Mouse (Mus musculus): ENCODE data around the gene Dnajc10.

The Dnajc10 gene

GRCm38 (mm10) chr2:80315242-80316161 is at the start of gene Dnajc10:
Gene Dnajc10 (plus strand): TSS chr2:80315466.
- DNase-seq (ENCODE audit: low spot score), result peak; percentile 90

GRCm38 (mm10) chr2:80266894-80267293 is 48.4 kb upstream of the Dnajc10 start:
- DNase-seq (ENCODE audit: low spot score), result peak; percentile 60

- no peak for DNase-seq (ENCODE audit: low spot score)
Observed at GRCm38 (mm10) chr2:80268053-80268452, 47.2 kb upstream of the Dnajc10 start.

GRCm38 (mm10) chr2:80271431-80271830 is 43.8 kb upstream of the Dnajc10 start:
- no peak for DNase-seq (ENCODE audit: low spot score)

- DNase-seq (ENCODE audit: low spot score), result no peak
Observed at GRCm38 (mm10) chr2:80273038-80273437, 42.2 kb upstream of the Dnajc10 start.

- no peak for DNase-seq (ENCODE audit: low spot score)
Observed at GRCm38 (mm10) chr2:80273763-80274162, 41.5 kb upstream of the Dnajc10 start.

GRCm38 (mm10) chr2:80275136-80275535 is 40.1 kb upstream of the Dnajc10 start:
- no peak for DNase-seq (ENCODE audit: low spot score)

- peak; percentile 9 for DNase-seq (ENCODE audit: low spot score)
Observed at GRCm38 (mm10) chr2:80282214-80282613, 33.1 kb upstream of the Dnajc10 start.

- DNase-seq (ENCODE audit: low spot score), result no peak
Observed at GRCm38 (mm10) chr2:80286397-80286796, 28.9 kb upstream of the Dnajc10 start.

- DNase-seq (ENCODE audit: low spot score), result no peak
Observed at GRCm38 (mm10) chr2:80292172-80292571, 23.1 kb upstream of the Dnajc10 start, which contains the start of gene Prdx6b. Gene Prdx6b (plus strand): TSS chr2:80292472.

GRCm38 (mm10) chr2:80298334-80298733 is 16.9 kb upstream of the Dnajc10 start:
- DNase-seq (ENCODE audit: low spot score), result no peak

- no peak for DNase-seq (ENCODE audit: low spot score)
Observed at GRCm38 (mm10) chr2:80300806-80301205, 14.5 kb upstream of the Dnajc10 start.

- DNase-seq (ENCODE audit: low spot score), result no peak
Observed at GRCm38 (mm10) chr2:80303957-80304356, 11.3 kb upstream of the Dnajc10 start.

GRCm38 (mm10) chr2:80307701-80308100 is 7.6 kb upstream of the Dnajc10 start:
- DNase-seq (ENCODE audit: low spot score), result no peak

GRCm38 (mm10) chr2:80309775-80310174 is 5.5 kb upstream of the Dnajc10 start:
- no peak for DNase-seq (ENCODE audit: low spot score)

- DNase-seq (ENCODE audit: low spot score), result no peak
Observed at GRCm38 (mm10) chr2:80310772-80311171, 4.5 kb upstream of the Dnajc10 start.

- no peak for DNase-seq (ENCODE audit: low spot score)
Observed at GRCm38 (mm10) chr2:80311350-80311749, 3.9 kb upstream of the Dnajc10 start.

GRCm38 (mm10) chr2:80314201-80314600 is 1.1 kb upstream of the Dnajc10 start:
- DNase-seq (ENCODE audit: low spot score), result no peak

GRCm38 (mm10) chr2:80314854-80315241 is 418 bp upstream of the Dnajc10 start:
- DNase-seq (ENCODE audit: low spot score), result no peak

GRCm38 (mm10) chr2:80322878-80323277 is 7.6 kb downstream of the Dnajc10 start:
- no peak for DNase-seq (ENCODE audit: low spot score)

- DNase-seq (ENCODE audit: low spot score), result no peak
Observed at GRCm38 (mm10) chr2:80325779-80326178, 10.5 kb downstream of the Dnajc10 start.

- DNase-seq (ENCODE audit: low spot score), result no peak
Observed at GRCm38 (mm10) chr2:80327272-80327671, 12.0 kb downstream of the Dnajc10 start.

GRCm38 (mm10) chr2:80328961-80329653 is 13.8 kb downstream of the Dnajc10 start:
- DNase-seq (ENCODE audit: low spot score), result no peak

All from testis, postnatal 14 days (tissue).